Comparison of ENCODE assay signal across 8 mouse cellular contexts in genomic region chr5:103926398-103926797, GRCm38 (mm10). TPM values are rescaled to one million over a fixed set of nuclear protein-coding genes. Genes with fewer than 3 reads are reported as not detected.
A peak's percentile ranks its signal among the peaks of the same experiment; 100 is the strongest.
DNase-seq lines count a peak whose midpoint lies in the region; ATAC-seq and TF ChIP-seq lines count a peak whose summit lies in the region.
"Had no signal": no experiment of that assay in that cellular context is flagged by ENCODE, and none has a peak within 500 bp of the region (broad histone marks: within the 10 kb centered on the region; RNA-seq: fewer than 3 reads in every experiment).

No protein-coding gene starts in this region.

- no peak overlapping the region for H3K4me2 ChIP-seq in heart, embryonic 11.5 days
- H3K4me2 ChIP-seq: embryonic facial prominence, embryonic 12.5 days had no signal

- ATAC-seq in heart, embryonic 11.5 days (replicated peaks; ENCODE audit: insufficient number of reproducible peaks, low FRiP score, low TSS enrichment), result no peak

- no peaks in the 10 kb centered on the region for H3K9me3 ChIP-seq in MEL (replicated peaks; ENCODE audit: insufficient read depth, low read length)
- H3K9me3 ChIP-seq in embryonic facial prominence, embryonic 10.5 days, result no peaks in the 10 kb centered on the region
- H3K9me3 ChIP-seq in heart, embryonic 11.5 days (replicated peaks; ENCODE audit: control insufficient read depth, low read length), result no peaks in the 10 kb centered on the region
- H3K9me3 ChIP-seq: embryonic facial prominence, embryonic 12.5 days had no signal

- TF ChIP-seq CTCF in MEL (IDR thresholded peaks at IDR 0.05 in 2 of 3, conservative IDR thresholded peaks at IDR 0.05 in 1 of 3; ENCODE audit: control insufficient read depth in 1 of 3, insufficient read depth in 1 of 3, low read depth in 2 of 3, low read length in 3 of 3, poor library complexity in 1 of 3, severe bottlenecking in 1 of 3), result peak; percentile 68 to 79 (median 73)
- TF ChIP-seq CTCF in small intestine, adult 2 months (IDR thresholded peaks at IDR 0.05; ENCODE audit: extremely low read depth, insufficient read length, insufficient replicate concordance, low read depth, low read length), result peak; percentile 55; the same call in 1 of the 2 replicates

- 67% methylated on average over 12 of the region's 12 CpGs for WGBS in embryonic facial prominence, embryonic 10.5 days
- 73% methylated on average over 12 of the region's 12 CpGs for WGBS in small intestine, adult 2 months
- 59% methylated on average over 11 of the region's 12 CpGs for WGBS in heart, embryonic 11.5 days (ENCODE audit: insufficient replicate concordance)

- TF ChIP-seq EP300 in MEL (IDR thresholded peaks at IDR 0.05; ENCODE audit: low read depth in 1 of 2, low read length in 2 of 2), result no peak

- H3K9ac ChIP-seq in MEL (ENCODE audit: control insufficient read depth, low read depth, low read length, poor library complexity, severe bottlenecking), result peak overlapping the region; percentile 27
- H3K9ac ChIP-seq in heart, embryonic 11.5 days (ENCODE audit: low read depth, low read length), result no peak overlapping the region
- H3K9ac ChIP-seq: embryonic facial prominence, embryonic 12.5 days had no signal

- peak; percentile 32 for DNase-seq in kidney, postnatal 10 days
- DNase-seq in kidney, adult 11 months, result no peak
- DNase-seq in MEL (ENCODE audit: low read depth, low spot score), result peak; percentile 85
- DNase-seq in embryonic facial prominence, embryonic 10.5 days (ENCODE audit: low spot score), result peak; percentile 33
- no peak for DNase-seq in frontal cortex, postnatal 25 days (ENCODE audit: low spot score in 2 of 2)

- H3K4me3 ChIP-seq in MEL (ENCODE audit: control insufficient read depth in 1 of 2, insufficient read depth in 1 of 2, low read depth in 2 of 2, low read length in 2 of 2), result peak overlapping the region; percentile 23 to 26; a peak in 2 of 4 replicates
- H3K4me3 ChIP-seq in embryonic facial prominence, embryonic 10.5 days, result no peak overlapping the region
- no peak overlapping the region for H3K4me3 ChIP-seq in small intestine, adult 2 months (ENCODE audit: low read depth, low read length)
- H3K4me3 ChIP-seq in heart, embryonic 11.5 days (ENCODE audit: low read depth, low read length), result no peak overlapping the region
- H3K4me3 ChIP-seq: embryonic facial prominence, embryonic 12.5 days had no signal

- peak; percentile 7 for TF ChIP-seq RAD21 in MEL (IDR thresholded peaks at IDR 0.05; ENCODE audit: low read depth, low read length)

- peaks cover 0 to 5% of the 10 kb centered on the region in 2 experiments; a peak in 3 of 4 replicates for H3K4me1 ChIP-seq in MEL (ENCODE audit: control insufficient read depth in 1 of 2, insufficient read depth in 2 of 2, low read length in 2 of 2)
- peaks cover 4% of the 10 kb centered on the region; the same call in 1 of the 2 replicates for H3K4me1 ChIP-seq in embryonic facial prominence, embryonic 10.5 days
- no peaks in the 10 kb centered on the region for H3K4me1 ChIP-seq in small intestine, adult 2 months (ENCODE audit: control insufficient read depth, insufficient read depth, insufficient read length, low read length)
- no peaks in the 10 kb centered on the region for H3K4me1 ChIP-seq in heart, embryonic 11.5 days (ENCODE audit: control insufficient read depth, insufficient read depth, low read length)

- no peak for TF ChIP-seq POLR2A in MEL (IDR thresholded peaks at IDR 0.05; ENCODE audit: control insufficient read depth in 1 of 2, insufficient read depth in 1 of 2, low read depth in 1 of 2, low read length in 2 of 2, poor library complexity in 1 of 2)
- no peak for TF ChIP-seq POLR2A in small intestine, adult 2 months (IDR thresholded peaks at IDR 0.05; ENCODE audit: low read depth, low read length)

- no peak overlapping the region for H3K27ac ChIP-seq in MEL (ENCODE audit: control insufficient read depth, low read depth, low read length)
- H3K27ac ChIP-seq in embryonic facial prominence, embryonic 10.5 days (replicated peaks), result no peak overlapping the region
- no peak overlapping the region for H3K27ac ChIP-seq in small intestine, adult 2 months (ENCODE audit: insufficient read depth, low read depth, low read length)
- H3K27ac ChIP-seq in heart, embryonic 11.5 days (ENCODE audit: low read depth, low read length), result no peak overlapping the region
- H3K27ac ChIP-seq: embryonic facial prominence, embryonic 12.5 days had no signal

- peaks cover 0 to 8% of the 10 kb centered on the region in 2 experiments; a peak in 2 of 4 replicates for H3K36me3 ChIP-seq in MEL (ENCODE audit: control insufficient read depth in 1 of 2, insufficient read depth in 2 of 2, low read length in 2 of 2)
- no peaks in the 10 kb centered on the region for H3K36me3 ChIP-seq in embryonic facial prominence, embryonic 10.5 days (replicated peaks)
- no peaks in the 10 kb centered on the region for H3K36me3 ChIP-seq in small intestine, adult 2 months (ENCODE audit: control insufficient read depth, insufficient read depth, low read length)
- H3K36me3 ChIP-seq in heart, embryonic 11.5 days (ENCODE audit: control insufficient read depth, insufficient read depth, low read length), result no peaks in the 10 kb centered on the region
- H3K36me3 ChIP-seq: embryonic facial prominence, embryonic 12.5 days had no signal

- H3K79me2 ChIP-seq in MEL (ENCODE audit: control insufficient read depth, insufficient read depth, low read length, poor library complexity), result no peaks in the 10 kb centered on the region

- no peaks in the 10 kb centered on the region for H3K27me3 ChIP-seq in MEL (ENCODE audit: control insufficient read depth in 1 of 2, insufficient read depth in 2 of 2, low read length in 2 of 2)
- no peaks in the 10 kb centered on the region for H3K27me3 ChIP-seq in embryonic facial prominence, embryonic 10.5 days (replicated peaks; ENCODE audit: low read depth, poor library complexity, severe bottlenecking)
- no peaks in the 10 kb centered on the region for H3K27me3 ChIP-seq in small intestine, adult 2 months (ENCODE audit: control insufficient read depth, insufficient read depth, low read length)
- H3K27me3 ChIP-seq in heart, embryonic 11.5 days (ENCODE audit: control insufficient read depth, insufficient read depth, low read length), result no peaks in the 10 kb centered on the region
- H3K27me3 ChIP-seq: embryonic facial prominence, embryonic 12.5 days had no signal

TF ChIP-seq in MEL, 35 proteins besides CTCF, POLR2A, EP300 and RAD21:
- TF ChIP-seq SMC3 (IDR thresholded peaks at IDR 0.05; ENCODE audit: low read depth, low read length), result peak; percentile 45
- no peak for TF ChIP-seq MYB (IDR thresholded peaks at IDR 0.05; ENCODE audit: low read depth, low read length)
- TF ChIP-seq GATA1 (IDR thresholded peaks at IDR 0.05; ENCODE audit: low read depth, low read length), result no peak
- no peak for TF ChIP-seq BHLHE40 (IDR thresholded peaks at IDR 0.05; ENCODE audit: borderline replicate concordance, low read depth, low read length)
- TF ChIP-seq TBP (IDR thresholded peaks at IDR 0.05; ENCODE audit: low read depth, low read length), result 0 out of 2 replicates have a peak, but pooled peaks have one; percentile 25
- no peak for TF ChIP-seq GABPA (IDR thresholded peaks at IDR 0.05; ENCODE audit: low read depth, low read length)

RNA-seq across cellular contexts. Expression of gene Klhl8, which starts 15.3 kb away (rescaled TPM):
- 5.1 and 6.2 TPM in 2 replicates for total RNA-seq in MEL (2012; rRNA removed)
- polyA plus RNA-seq in MEL (2012; ENCODE audit: insufficient read depth in 1 of 2, insufficient read length in 2 of 2, low read depth in 1 of 2, low replicate concordance in 2 of 2, missing spikeins in 1 of 2), result 1 to 10 TPM in 1 of 2 experiments, not detected in 1; 5.6 TPM
- 11.9 and 12.1 TPM in 2 replicates for polyA plus RNA-seq in embryonic facial prominence, embryonic 10.5 days (2016; fragmentation: Nextera tagmentation; extraction: Ambion mirVana)
- polyA plus RNA-seq in small intestine, adult 2 months (2012; rRNA removed), result 0.84 and 0.96 TPM in 2 replicates
- 6.7 and 10.9 TPM in 2 replicates for polyA plus RNA-seq in heart, embryonic 11.5 days (2014; fragmentation: Nextera tagmentation; extraction: Ambion mirVana)

RNA-seq across cellular contexts. Expression of gene Hsd17b13, which starts 50.8 kb away (rescaled TPM):
- total RNA-seq in MEL (2012; rRNA removed), result not detected in 2 replicates
- under 1 TPM in 1 of 2 experiments, not detected in 1; 0.08 TPM for polyA plus RNA-seq in MEL (2012; ENCODE audit: insufficient read depth in 1 of 2, insufficient read length in 2 of 2, low read depth in 1 of 2, low replicate concordance in 2 of 2, missing spikeins in 1 of 2)
- not detected in 2 replicates for polyA plus RNA-seq in embryonic facial prominence, embryonic 10.5 days (2016; fragmentation: Nextera tagmentation; extraction: Ambion mirVana)
- 5.7 and 6.0 TPM in 2 replicates for polyA plus RNA-seq in small intestine, adult 2 months (2012; rRNA removed)
- 0.20 TPM in 1 of 2 replicates, not detected in the other for polyA plus RNA-seq in heart, embryonic 11.5 days (2014; fragmentation: Nextera tagmentation; extraction: Ambion mirVana)
- polyA plus RNA-seq: embryonic facial prominence, embryonic 12.5 days had no signal

Comparison
In these comparisons a context has a peak if more than half of its experiments do, and no peak if none do; other contexts are left out.
1. DNase-seq: peak in kidney, postnatal 10 days (single experiment), MEL (single experiment) and embryonic facial prominence, embryonic 10.5 days (single experiment); none in kidney, adult 11 months (single experiment) and frontal cortex, postnatal 25 days (0 of 2).
2. H3K4me3 ChIP-seq: peak in MEL (2 of 2); none in embryonic facial prominence, embryonic 10.5 days (single experiment), small intestine, adult 2 months (single experiment) and heart, embryonic 11.5 days (single experiment).